Comparison of ENCODE assay signal across 17 mouse cellular contexts in the genomic region with DNA sequence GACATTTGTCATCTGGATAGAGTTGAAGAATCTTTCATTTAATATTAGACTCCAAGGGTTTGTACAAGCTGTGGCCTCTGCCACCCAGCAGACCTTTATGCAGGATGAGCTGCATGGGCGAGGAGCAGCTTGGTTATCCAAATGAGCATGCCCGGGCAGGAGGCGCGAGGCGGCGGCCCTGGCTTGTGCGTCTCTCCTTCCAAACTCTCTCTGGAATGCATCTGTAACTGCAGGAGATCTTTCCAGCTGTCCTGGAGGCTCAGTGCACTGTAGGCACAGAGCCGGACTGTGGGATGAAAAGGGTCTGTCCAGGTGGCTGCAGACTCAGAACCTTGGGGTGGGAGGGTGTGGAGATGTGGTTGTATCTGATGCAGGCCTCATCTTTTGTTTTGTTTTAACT. TPM values are rescaled to one million over a fixed set of nuclear protein-coding genes. Genes with fewer than 3 reads are reported as not detected.
A peak's percentile ranks its signal among the peaks of the same experiment; 100 is the strongest.
DNase-seq lines count a peak whose midpoint lies in the region; ATAC-seq and TF ChIP-seq lines count a peak whose summit lies in the region.
"Had no signal": no experiment of that assay in that cellular context is flagged by ENCODE, and none has a peak within 500 bp of the region (broad histone marks: within the 10 kb centered on the region; RNA-seq: fewer than 3 reads in every experiment).

No protein-coding gene starts in this region.

- peak overlapping the region; percentile 10; the same call in 1 of the 2 replicates for H3K9ac ChIP-seq in heart, embryonic 11.5 days (ENCODE audit: low read depth, low read length)
- no peak overlapping the region for H3K9ac ChIP-seq in stomach, postnatal 0 days (ENCODE audit: low read length)
- H3K9ac ChIP-seq: embryonic facial prominence, embryonic 12.5 days; forebrain, embryonic 15.5 days; limb, embryonic 13.5 days had no signal

- TF ChIP-seq EP300 in stomach, postnatal 0 days (optimal IDR thresholded peaks at IDR 0.05), result no peak

- no peak for TF ChIP-seq CTCF in embryonic fibroblast, embryonic 13.5 days (IDR thresholded peaks at IDR 0.05; ENCODE audit: borderline replicate concordance, insufficient read depth, low read length)
- no peak for TF ChIP-seq CTCF in stomach, postnatal 0 days (IDR thresholded peaks at IDR 0.05; ENCODE audit: low read depth)

- H3K36me3 ChIP-seq in heart, embryonic 11.5 days (ENCODE audit: control insufficient read depth, insufficient read depth, low read length), result peaks cover 2% of the 10 kb centered on the region; the same call in 1 of the 2 replicates
- no peaks in the 10 kb centered on the region for H3K36me3 ChIP-seq in stomach, postnatal 0 days (ENCODE audit: control insufficient read depth, insufficient read depth, low read length)
- H3K36me3 ChIP-seq: forebrain, embryonic 15.5 days; limb, embryonic 13.5 days had no signal

- no peak overlapping the region for H3K4me2 ChIP-seq in heart, embryonic 11.5 days
- H3K4me2 ChIP-seq in stomach, postnatal 0 days (replicated peaks; ENCODE audit: low read depth), result no peak overlapping the region
- H3K4me2 ChIP-seq: embryonic facial prominence, embryonic 12.5 days; forebrain, embryonic 15.5 days; limb, embryonic 13.5 days had no signal

- no peak overlapping the region for H3K4me3 ChIP-seq in heart, embryonic 11.5 days (ENCODE audit: low read depth, low read length)
- no peak overlapping the region for H3K4me3 ChIP-seq in embryonic fibroblast, embryonic 13.5 days (ENCODE audit: insufficient read depth, low read length)
- no peak overlapping the region for H3K4me3 ChIP-seq in stomach, postnatal 0 days (ENCODE audit: low read depth, low read length)
- H3K4me3 ChIP-seq: embryonic facial prominence, embryonic 12.5 days; forebrain, embryonic 15.5 days; limb, embryonic 13.5 days had no signal

- TF ChIP-seq POLR2A in embryonic fibroblast, embryonic 13.5 days (IDR thresholded peaks at IDR 0.05; ENCODE audit: low read depth, low read length), result no peak

- ATAC-seq in heart, embryonic 11.5 days (replicated peaks; ENCODE audit: insufficient number of reproducible peaks, low FRiP score, low TSS enrichment), result no peak
- no peak for ATAC-seq in stomach, postnatal 0 days (ENCODE audit: low FRiP score, low TSS enrichment)
- ATAC-seq: forebrain, embryonic 15.5 days had no signal

- H3K27me3 ChIP-seq in heart, embryonic 11.5 days (ENCODE audit: control insufficient read depth, insufficient read depth, low read length), result no peaks in the 10 kb centered on the region
- H3K27me3 ChIP-seq in stomach, postnatal 0 days (ENCODE audit: control insufficient read depth, insufficient read depth, low read length), result no peaks in the 10 kb centered on the region
- H3K27me3 ChIP-seq: embryonic facial prominence, embryonic 12.5 days; forebrain, embryonic 15.5 days; limb, embryonic 13.5 days had no signal

- peaks cover 30% of the 10 kb centered on the region for H3K4me1 ChIP-seq in heart, embryonic 11.5 days (ENCODE audit: control insufficient read depth, insufficient read depth, low read length)
- H3K4me1 ChIP-seq in embryonic fibroblast, embryonic 13.5 days (ENCODE audit: control insufficient read depth, insufficient read depth, low read length), result peaks cover 25% of the 10 kb centered on the region
- peaks cover 10% of the 10 kb centered on the region for H3K4me1 ChIP-seq in stomach, postnatal 0 days (replicated peaks; ENCODE audit: control insufficient read depth, insufficient read depth)

- H3K27ac ChIP-seq in heart, embryonic 11.5 days (ENCODE audit: low read depth, low read length), result peak overlapping the region; percentile 62; the same call in 1 of the 2 replicates
- peak overlapping the region; percentile 86 for H3K27ac ChIP-seq in embryonic fibroblast, embryonic 13.5 days (ENCODE audit: insufficient read depth, low read length)
- peak overlapping the region; percentile 49; the same call in 1 of the 2 replicates for H3K27ac ChIP-seq in stomach, postnatal 0 days (replicated peaks)
- H3K27ac ChIP-seq: embryonic facial prominence, embryonic 12.5 days; forebrain, embryonic 15.5 days; limb, embryonic 13.5 days; macrophage had no signal

- H3K9me3 ChIP-seq in heart, embryonic 11.5 days (replicated peaks; ENCODE audit: control insufficient read depth, low read length), result no peaks in the 10 kb centered on the region
- no peaks in the 10 kb centered on the region for H3K9me3 ChIP-seq in stomach, postnatal 0 days (ENCODE audit: control insufficient read depth, low read length)
- H3K9me3 ChIP-seq: embryonic facial prominence, embryonic 12.5 days; forebrain, embryonic 15.5 days; limb, embryonic 13.5 days had no signal

- no peak for DNase-seq in heart, adult 11 months
- DNase-seq in urinary bladder, adult 18-20 months (ENCODE audit: low spot score in 2 of 2), result peak; percentile 44 to 45
- no peak for DNase-seq in urinary bladder, postnatal 25 days (ENCODE audit: low spot score)
- DNase-seq in stomach, postnatal 0 days (ENCODE audit: low spot score), result no peak
- no peak for DNase-seq in ovary, postnatal 10 days (ENCODE audit: low spot score)
- DNase-seq in frontal cortex, postnatal 10 days (ENCODE audit: low spot score in 2 of 2), result no peak
- DNase-seq: B cell, adult 2 months; cerebellum, adult 8-10 months; heart, adult 18-20 months; kidney, postnatal 14 days; thymus, adult 18-20 months had no signal

- WGBS in heart, embryonic 11.5 days (ENCODE audit: insufficient replicate concordance), result 45% methylated on average over 8 of the region's 8 CpGs
- WGBS in stomach, postnatal 0 days, result 58% methylated on average over 8 of the region's 8 CpGs

RNA-seq across cellular contexts. Expression of a gene that starts 27.0 kb away (rescaled TPM):
- 10.1 and 11.7 TPM in 2 replicates for polyA plus RNA-seq in heart, embryonic 11.5 days (2014; fragmentation: Nextera tagmentation; extraction: Ambion mirVana)
- polyA plus RNA-seq in embryonic fibroblast, embryonic 13.5 days (2011; ENCODE audit: insufficient read length, low read depth, missing spikeins), result 57.3 and 64.4 TPM in 2 replicates
- 4.5 and 5.3 TPM in 2 replicates for polyA plus RNA-seq in stomach, postnatal 0 days (2015; fragmentation: Nextera tagmentation; extraction: Ambion mirVana)

Comparison
In these comparisons a context has a peak if more than half of its experiments do, and no peak if none do; other contexts are left out.
1. DNase-seq: peak in urinary bladder, adult 18-20 months (2 of 2); none in heart, adult 11 months (single experiment), urinary bladder, postnatal 25 days (single experiment), stomach, postnatal 0 days (single experiment), ovary, postnatal 10 days (single experiment) and frontal cortex, postnatal 10 days (0 of 2).
2. Peak in every context shown above with its lines, with median percentiles within 50 percentile points of each other: H3K27ac ChIP-seq.